Mouse (Mus musculus) embryo, embryonic 9.5 days (tissue): ENCODE data around the gene Gm10260.

ENCODE experiments used
- DNase-seq: peaks from one replicate; pipeline ENCODE4 v3.0.0-alpha.2; 2017; ENCODE audit errors: extremely low spot score

Gene Gm10260

GRCm38 (mm10) chr13:97760532-97760931 lies at the start of gene Gm10260:
Gene Gm10260 (minus strand): TSS chr13:97760632.
- no peak for DNase-seq

- no peak for DNase-seq
Observed at GRCm38 (mm10) chr13:97809828-97810227, 49.4 kb upstream of the Gm10260 start.

- no peak for DNase-seq
Observed at GRCm38 (mm10) chr13:97805907-97806306, 45.5 kb upstream of the Gm10260 start.

- DNase-seq = no peak
Observed at GRCm38 (mm10) chr13:97802386-97802785, 42.0 kb upstream of the Gm10260 start.

GRCm38 (mm10) chr13:97797462-97797861 lies 37.0 kb upstream of the Gm10260 start:
- peak; percentile 53 for DNase-seq

- DNase-seq = no peak
Observed at GRCm38 (mm10) chr13:97794780-97795179, 34.3 kb upstream of the Gm10260 start.

- DNase-seq = no peak
Observed at GRCm38 (mm10) chr13:97793932-97794331, 33.5 kb upstream of the Gm10260 start.

- DNase-seq = no peak
Observed at GRCm38 (mm10) chr13:97791664-97792063, 31.2 kb upstream of the Gm10260 start.

GRCm38 (mm10) chr13:97789782-97790450 lies 29.5 kb upstream of the Gm10260 start:
- no peak for DNase-seq

- no peak for DNase-seq
Observed at GRCm38 (mm10) chr13:97785167-97785835, 24.9 kb upstream of the Gm10260 start.

GRCm38 (mm10) chr13:97783423-97784143 lies 23.2 kb upstream of the Gm10260 start:
- DNase-seq = no peak

GRCm38 (mm10) chr13:97782063-97782462 lies 21.6 kb upstream of the Gm10260 start:
- no peak for DNase-seq

- no peak for DNase-seq
Observed at GRCm38 (mm10) chr13:97781637-97782036, 21.2 kb upstream of the Gm10260 start.

- DNase-seq = no peak
Observed at GRCm38 (mm10) chr13:97780556-97780955, 20.1 kb upstream of the Gm10260 start.

GRCm38 (mm10) chr13:97779657-97780445 lies 19.4 kb upstream of the Gm10260 start:
- no peak for DNase-seq

GRCm38 (mm10) chr13:97778698-97779194 lies 18.3 kb upstream of the Gm10260 start:
- DNase-seq = no peak

- no peak for DNase-seq
Observed at GRCm38 (mm10) chr13:97777667-97778066, 17.2 kb upstream of the Gm10260 start.

GRCm38 (mm10) chr13:97776702-97777101 lies 16.3 kb upstream of the Gm10260 start:
- no peak for DNase-seq

GRCm38 (mm10) chr13:97775907-97776306 lies 15.5 kb upstream of the Gm10260 start:
- DNase-seq = no peak

- no peak for DNase-seq
Observed at GRCm38 (mm10) chr13:97774740-97775425, 14.5 kb upstream of the Gm10260 start.

- DNase-seq = no peak
Observed at GRCm38 (mm10) chr13:97769205-97769604, 8.8 kb upstream of the Gm10260 start.
